Mouse (Mus musculus) hindbrain, embryonic 16.5 days (tissue): ENCODE measurements at regions not wholly inside any gene's neighbourhood (a gene's known extent, or its start where the extent isn't known, plus 50 kb on each side); places are given as distances from the start of the nearest gene placed in this dataset.
"Not testable (repeated sequence)": the region's sequence is repeated elsewhere in the genome, so short reads cannot be mapped to it uniquely, and the experiment has no call there.

Source experiments
- ATAC-seq: fragments of 200-750 bp; cut with Nextera tagmentation; 2 replicates; pipeline ENCODE4 v1.8.0; 2017; ENCODE audit warnings: moderate TSS enrichment, moderate library complexity
- H3K27ac ChIP-seq: fragments of 300-500 bp; sonication (generic); 2 replicates; pipeline ENCODE4 v1.5.1; 2014; ENCODE audit warnings: low read depth, mild to moderate bottlenecking, control low read depth, low read length, moderate library complexity
- H3K27me3 ChIP-seq: fragments of 300-500 bp; sonication (generic); replicated peaks from 2 replicates; pipeline ENCODE4 v1.6.1; 2014; ENCODE audit warnings: low read length; ENCODE audit not compliant: control insufficient read depth, insufficient read depth
- H3K36me3 ChIP-seq: fragments of 300-500 bp; sonication (generic); 2 replicates; pipeline ENCODE4 v1.6.1; 2014; ENCODE audit warnings: mild to moderate bottlenecking, low read length, moderate library complexity, mixed read lengths; ENCODE audit not compliant: control insufficient read depth, insufficient read depth
- H3K4me1 ChIP-seq: fragments of 300-500 bp; sonication (generic); 2 replicates; pipeline ENCODE4 v1.6.1; 2014; ENCODE audit warnings: low read depth, low read length; ENCODE audit not compliant: control insufficient read depth, insufficient read depth
- H3K4me2 ChIP-seq: fragments of 300-500 bp; sonication (generic); 2 replicates; pipeline ENCODE4 v1.6.1; 2014; ENCODE audit warnings: mild to moderate bottlenecking, low read length, control low read depth, moderate library complexity
- H3K4me3 ChIP-seq: fragments of 300-500 bp; sonication (generic); 2 replicates; pipeline ENCODE4 v1.5.1; 2014; ENCODE audit warnings: mild to moderate bottlenecking, low read length, control low read depth, moderate library complexity
- H3K9ac ChIP-seq: fragments of 300-500 bp; sonication (generic); 2 replicates; pipeline ENCODE4 v1.6.1; 2014; ENCODE audit warnings: low read depth, mild to moderate bottlenecking, control low read depth, low read length, moderate library complexity
- H3K9me3 ChIP-seq: fragments of 300-500 bp; sonication (generic); 2 replicates; pipeline ENCODE4 v1.6.1; 2014; ENCODE audit warnings: mild to moderate bottlenecking, low read length, moderate library complexity; ENCODE audit not compliant: control insufficient read depth
- WGBS: fragments of 180-500 bp; shearing (Covaris S2); extraction: QIAGEN DNeasy Blood & Tissue Kit; methylation state at CpG from one replicate; pipeline ENCODE4 v1.1.7; 2014; 5-methylcytosine and 5-hydroxymethylcytosine counted together

DNA sequence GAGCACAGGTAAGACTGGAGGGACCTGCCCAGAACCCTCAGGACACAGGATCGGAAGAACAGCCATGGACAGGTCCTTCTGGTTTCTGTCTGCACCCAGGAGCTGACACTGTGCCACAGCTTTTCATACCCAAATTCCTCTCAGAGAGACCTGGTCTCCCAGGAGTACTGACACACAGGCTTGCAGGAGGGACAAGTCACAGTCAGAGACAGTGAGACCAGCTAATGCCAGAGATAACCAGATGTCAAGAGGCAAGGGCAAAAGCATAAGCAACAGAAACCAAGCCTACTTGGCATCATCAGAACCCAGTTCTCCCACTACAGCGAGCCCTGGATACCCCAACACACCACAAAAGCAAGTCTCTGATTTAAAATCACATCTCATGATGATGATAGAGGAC, 122.3 kb downstream of the Gm31371 start:
- H3K4me2 ChIP-seq, H3K4me3 ChIP-seq, H3K9me3 ChIP-seq, H3K4me1 ChIP-seq, ATAC-seq, H3K9ac ChIP-seq, H3K27me3 ChIP-seq, H3K27ac ChIP-seq, H3K36me3 ChIP-seq: not testable (repeated sequence)
- WGBS: no CpG with 5 or more reads among the region's 2 CpGs

DNA sequence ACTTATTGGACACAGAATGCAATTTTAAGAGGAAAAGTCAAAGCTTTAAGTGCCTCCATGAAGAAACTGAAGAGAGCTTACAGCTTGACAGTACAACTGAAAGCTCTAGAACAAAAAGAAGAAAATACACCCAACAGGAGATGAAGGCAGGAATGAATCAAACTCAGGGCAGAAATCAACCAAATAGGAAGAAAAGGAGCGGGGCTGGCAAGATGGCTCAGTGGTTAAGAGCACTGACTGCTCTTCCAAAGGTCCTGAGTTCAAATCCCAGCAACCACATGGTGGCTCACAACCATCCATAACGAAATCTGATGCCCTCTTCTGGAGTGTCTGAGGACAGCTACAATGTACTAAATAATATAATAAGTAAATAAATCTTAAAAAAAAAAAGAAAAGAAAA, 124.8 kb downstream of the Gm31371 start:
- H3K9ac ChIP-seq, H3K9me3 ChIP-seq, H3K4me2 ChIP-seq, H3K4me1 ChIP-seq, H3K36me3 ChIP-seq, ATAC-seq, H3K4me3 ChIP-seq, H3K27ac ChIP-seq, H3K27me3 ChIP-seq: not testable (repeated sequence)
- WGBS: 69% methylated on average over 1 of the region's 2 CpGs

DNA sequence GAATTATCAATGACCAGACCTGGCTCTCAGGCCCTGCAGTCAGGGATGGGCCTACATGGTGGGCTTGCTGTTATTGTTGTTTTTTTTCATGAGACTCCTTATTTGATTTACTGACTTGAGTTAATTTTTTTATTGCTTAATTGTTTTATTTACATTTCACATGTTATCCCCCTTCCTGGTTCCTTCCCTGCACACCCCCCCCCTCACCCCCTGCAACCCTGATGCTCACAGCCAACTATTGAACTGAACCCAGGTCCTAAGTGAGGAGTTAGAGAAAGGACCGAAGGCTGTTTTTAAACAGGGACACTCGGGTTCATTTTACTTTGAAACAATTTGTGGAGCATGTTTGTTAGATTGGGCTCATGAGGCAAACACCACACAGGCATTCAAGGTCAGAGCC, 126.9 kb downstream of the Gm31371 start:
- H3K9me3 ChIP-seq, H3K4me1 ChIP-seq, H3K36me3 ChIP-seq, H3K4me3 ChIP-seq, H3K9ac ChIP-seq, H3K27ac ChIP-seq, H3K27me3 ChIP-seq, H3K4me2 ChIP-seq, ATAC-seq: not testable (repeated sequence)
- WGBS: 87% methylated on average over 2 of the region's 2 CpGs

DNA sequence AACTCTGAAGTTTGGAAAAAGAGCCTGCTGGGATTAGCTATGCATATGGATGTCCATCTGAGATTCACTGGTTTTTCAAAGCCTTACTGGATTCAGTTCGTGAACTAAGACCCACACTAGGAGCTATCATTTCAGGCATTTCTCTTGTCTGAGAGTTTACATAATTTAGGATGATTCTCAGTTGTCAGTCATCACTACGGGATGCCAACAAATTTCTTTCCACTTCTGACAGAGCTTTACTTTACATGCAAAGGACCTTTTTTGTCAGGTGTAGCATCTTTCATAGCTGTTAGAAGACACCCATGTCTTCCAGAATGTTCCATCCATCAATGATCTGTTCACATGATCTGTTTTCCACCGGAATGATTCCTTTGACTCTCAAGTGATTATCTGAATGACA, 154.4 kb downstream of the Gm31371 start:
- H3K9me3 ChIP-seq, H3K27ac ChIP-seq, H3K4me1 ChIP-seq, H3K9ac ChIP-seq, H3K36me3 ChIP-seq, H3K27me3 ChIP-seq, H3K4me3 ChIP-seq, ATAC-seq, H3K4me2 ChIP-seq: not testable (repeated sequence)
- 74% methylated on average over 2 of the region's 3 CpGs for WGBS

DNA sequence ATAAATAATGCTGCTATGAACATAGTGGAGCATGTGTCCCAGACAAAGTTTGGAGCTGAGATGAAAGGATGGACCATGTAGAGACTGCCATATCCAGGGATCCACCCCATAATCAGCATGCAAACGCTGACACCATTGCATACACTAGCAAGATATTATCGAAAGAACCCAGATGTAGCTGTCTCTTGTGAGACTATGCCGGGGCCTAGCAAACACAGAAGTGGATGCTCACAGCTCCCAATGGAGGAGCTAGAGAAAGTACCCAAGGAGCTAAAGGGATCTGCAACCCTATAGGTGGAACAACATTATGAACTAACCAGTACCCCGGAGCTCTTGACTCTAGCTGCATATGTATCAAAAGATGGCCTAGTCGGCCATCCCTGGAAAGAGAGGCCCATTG, 194.9 kb downstream of the Gm31371 start:
- H3K4me2 ChIP-seq, H3K27me3 ChIP-seq, H3K9me3 ChIP-seq, ATAC-seq, H3K36me3 ChIP-seq, H3K4me1 ChIP-seq, H3K9ac ChIP-seq, H3K4me3 ChIP-seq, H3K27ac ChIP-seq: not testable (repeated sequence)
- WGBS: 81% methylated on average over 4 of the region's 5 CpGs

DNA sequence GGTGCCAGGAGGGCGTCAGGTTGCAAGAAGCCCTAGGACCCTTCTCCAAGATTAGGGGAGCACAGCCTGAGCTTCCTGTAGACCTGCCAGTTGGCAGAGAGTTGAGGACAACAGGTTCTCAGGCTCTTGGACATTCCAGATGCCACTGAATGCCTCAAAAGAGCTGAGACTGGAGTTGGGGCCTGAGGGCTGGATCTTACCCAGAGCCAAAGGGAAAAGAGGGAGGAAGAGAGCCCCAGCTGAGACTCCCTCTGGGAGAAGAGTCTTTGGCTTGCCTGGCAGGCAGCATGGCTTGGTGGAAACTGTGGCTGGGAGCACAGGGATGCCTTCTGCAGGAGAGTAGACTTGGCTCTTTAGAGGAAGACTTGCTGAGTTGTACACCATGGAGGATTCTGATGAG, 197.0 kb downstream of the Gm31371 start:
- not testable (repeated sequence) for H3K36me3 ChIP-seq, H3K9ac ChIP-seq, H3K4me2 ChIP-seq, H3K27ac ChIP-seq, H3K9me3 ChIP-seq, H3K27me3 ChIP-seq, H3K4me3 ChIP-seq, ATAC-seq, H3K4me1 ChIP-seq
- no CpG with 5 or more reads among the region's 1 CpGs for WGBS

DNA sequence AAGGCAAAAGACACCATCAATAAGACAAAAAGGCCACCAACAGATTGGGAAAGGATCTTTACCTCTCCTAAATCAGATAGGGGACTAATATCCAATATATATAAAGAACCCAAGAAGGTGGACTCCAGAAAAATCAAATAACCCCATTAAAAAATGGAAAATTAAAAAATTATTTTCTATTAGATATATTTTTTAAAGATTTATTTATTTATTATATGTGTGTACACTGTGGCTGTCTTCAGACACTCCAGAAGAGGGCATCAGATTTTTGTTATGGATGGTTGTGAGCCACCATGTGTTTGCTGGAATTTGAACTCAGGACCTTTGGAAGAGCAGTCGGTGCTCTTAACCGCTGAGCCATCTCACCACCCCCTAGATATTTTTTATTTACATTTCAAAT, 199.2 kb downstream of the Gm31371 start:
- H3K27ac ChIP-seq, H3K9me3 ChIP-seq, H3K4me2 ChIP-seq, ATAC-seq, H3K4me3 ChIP-seq, H3K27me3 ChIP-seq, H3K9ac ChIP-seq, H3K36me3 ChIP-seq, H3K4me1 ChIP-seq: not testable (repeated sequence)
- WGBS: no CpG with 5 or more reads among the region's 2 CpGs

DNA sequence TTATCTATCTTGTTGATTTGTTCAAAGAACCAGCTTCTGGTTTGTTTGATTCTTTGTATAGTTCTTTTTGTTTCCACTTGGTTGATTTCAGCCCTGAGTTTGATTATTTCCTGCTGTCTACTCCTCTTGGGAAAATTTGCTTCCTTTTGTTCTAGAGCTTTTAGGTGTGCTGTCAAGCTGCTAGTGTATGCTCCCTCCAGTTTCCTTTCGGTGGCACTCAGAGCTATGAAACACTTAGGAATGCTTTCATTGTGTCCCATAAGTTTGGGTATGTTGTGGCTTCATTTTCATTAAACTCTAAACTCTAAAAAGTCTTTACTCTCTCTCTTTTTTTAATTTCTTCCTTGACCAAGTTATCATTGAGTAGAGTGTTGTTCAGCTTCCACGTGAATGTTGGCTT, 204.0 kb downstream of the Gm31371 start:
- H3K36me3 ChIP-seq: not testable (repeated sequence)

DNA sequence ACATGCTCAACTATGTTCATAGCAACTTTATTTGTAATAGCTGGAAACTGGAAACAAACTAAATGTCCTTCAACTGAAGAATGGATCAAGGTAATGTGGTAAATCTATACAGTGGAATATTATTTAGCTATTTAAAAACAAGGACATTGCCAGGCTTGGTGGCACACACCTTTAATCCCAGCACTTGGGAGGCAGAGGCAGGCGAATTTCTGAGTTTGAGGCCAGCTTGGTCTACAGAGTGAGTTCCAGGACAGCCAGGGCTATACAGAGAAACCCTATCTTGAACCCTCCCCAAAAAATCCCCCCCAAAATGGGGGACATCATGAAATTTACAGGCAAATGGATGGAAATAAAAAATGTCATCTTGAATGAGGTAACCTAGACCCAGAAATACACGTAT, 213.6 kb downstream of the Gm31371 start:
- H3K27me3 ChIP-seq, H3K9ac ChIP-seq, H3K36me3 ChIP-seq, H3K4me1 ChIP-seq, H3K9me3 ChIP-seq, H3K27ac ChIP-seq, H3K4me2 ChIP-seq, H3K4me3 ChIP-seq, ATAC-seq: not testable (repeated sequence)
- WGBS: 80% methylated on average over 2 of the region's 2 CpGs

More for the DNA sequence above, 204.0 kb downstream of the Gm31371 start:
- not testable (repeated sequence) for H3K27me3 ChIP-seq, H3K4me2 ChIP-seq, H3K9me3 ChIP-seq, H3K4me1 ChIP-seq, ATAC-seq, H3K4me3 ChIP-seq, H3K9ac ChIP-seq, H3K27ac ChIP-seq
- WGBS: 80% methylated on average over 1 of the region's 2 CpGs

DNA sequence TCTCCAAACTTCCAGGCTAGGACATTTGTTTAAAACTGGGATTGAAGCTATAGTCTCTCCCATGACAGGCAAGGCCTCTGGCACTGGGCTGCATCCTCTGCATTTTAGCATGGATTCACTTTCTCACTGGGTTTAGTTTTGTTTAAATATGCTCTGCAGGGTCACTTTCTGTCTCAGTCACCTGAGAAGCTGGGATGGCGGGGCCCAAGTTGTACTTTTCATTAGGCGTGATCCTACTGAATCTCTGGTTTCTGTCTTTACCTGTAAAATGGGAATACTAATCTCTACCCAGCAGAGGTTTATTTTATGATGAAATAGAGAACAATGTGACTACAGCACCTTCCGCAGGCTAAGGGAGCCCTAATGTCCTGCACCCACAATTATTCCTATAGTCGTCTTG, 216.4 kb downstream of the Gm31371 start:
- not testable (repeated sequence) for H3K4me3 ChIP-seq, H3K9me3 ChIP-seq, H3K4me2 ChIP-seq, H3K9ac ChIP-seq, ATAC-seq, H3K4me1 ChIP-seq, H3K36me3 ChIP-seq, H3K27ac ChIP-seq, H3K27me3 ChIP-seq
- WGBS: 81% methylated on average over 3 of the region's 4 CpGs
